Mouse (Mus musculus): Measurements from ENCODE around the gene Clec16a.

- no peak for TF ChIP-seq CTCF (IDR thresholded peaks at IDR 0.05; ENCODE audit: low read depth)
- no peak for TF ChIP-seq EP300 (IDR thresholded peaks at IDR 0.05; ENCODE audit: low read depth)
Observed at GRCm38 (mm10) chr16:10533781-10534180, 11.4 kb upstream of the Clec16a start.

All from liver, embryonic 14.5 days (tissue).